Mouse (Mus musculus) limb, embryonic 10.5 days (tissue): ENCODE data around the gene Topaz1. TPM values are rescaled to one million over a fixed set of nuclear protein-coding genes. Genes with fewer than 3 reads are reported as not detected.

ENCODE experiments used
- polyA plus RNA-seq: library from polyadenylated mRNA; unstranded; fragments of >200 nt; fragmentation: Nextera tagmentation; extraction: Ambion mirVana; gene quantifications from 2 replicates; pipeline ENCODE4 v1.2.1, GENCODE M21; 2016

The Topaz1 gene
- polyA plus RNA-seq, 1 experiment from 2014 or later, result 0.04 TPM

Other genes starting within 250 kb of the Topaz1 start
- 3.9 and 5.3 TPM in 2 replicates for gene Tcaim, start 58.2 kb downstream of the Topaz1 start, polyA plus RNA-seq
- gene Gm35549, start 96.7 kb downstream of the Topaz1 start, polyA plus RNA-seq, result 0.65 TPM in 1 of 2 replicates, not detected in the other
- gene Zfp445, start 118.7 kb downstream of the Topaz1 start, polyA plus RNA-seq, result 66.4 and 82.5 TPM in 2 replicates
- 3.1 and 3.8 TPM in 2 replicates for gene Zkscan7, start 138.3 kb downstream of the Topaz1 start, polyA plus RNA-seq
- gene Zfp105, start 175.7 kb downstream of the Topaz1 start, polyA plus RNA-seq, result 31.7 and 35.7 TPM in 2 replicates
- gene 1110059G10Rik, start 203.7 kb downstream of the Topaz1 start, polyA plus RNA-seq, result 18.6 and 25.1 TPM in 2 replicates
- gene Kif15, start 203.7 kb downstream of the Topaz1 start, polyA plus RNA-seq, result 83.2 and 95.1 TPM in 2 replicates